Comparison of ENCODE assay signal across 9 mouse cellular contexts in genomic region chr2:93075738-93076577, GRCm38 (mm10). TPM values are rescaled to one million over a fixed set of nuclear protein-coding genes. Genes with fewer than 3 reads are reported as not detected.
DNase-seq lines count a peak whose midpoint lies in the region; ATAC-seq and TF ChIP-seq lines count a peak whose summit lies in the region.
"Had no signal": no experiment of that assay in that cellular context is flagged by ENCODE, and none has a peak within 500 bp of the region (broad histone marks: within the 10 kb centered on the region; RNA-seq: fewer than 3 reads in every experiment).

No protein-coding gene starts in this region.

- H3K4me2 ChIP-seq in hindbrain, postnatal 0 days (ENCODE audit: low read depth, low read length) = no peak overlapping the region

- WGBS in forebrain, embryonic 10.5 days = 42% methylated on average over 15 of the region's 15 CpGs
- WGBS in hindbrain, postnatal 0 days = 43% methylated on average over 15 of the region's 15 CpGs

- H3K4me1 ChIP-seq in forebrain, embryonic 10.5 days = peaks cover 9% of the 10 kb centered on the region
- peaks cover 7% of the 10 kb centered on the region; the same call in 1 of the 2 replicates for H3K4me1 ChIP-seq in hindbrain, postnatal 0 days (ENCODE audit: insufficient read depth, low read length)

- 0 out of 2 replicates have a peak overlapping the region, but pooled peaks have one; percentile 41 for H3K27ac ChIP-seq in forebrain, embryonic 10.5 days
- no peak overlapping the region for H3K27ac ChIP-seq in hindbrain, postnatal 0 days
- H3K27ac ChIP-seq: macrophage had no signal

- ATAC-seq in hindbrain, postnatal 0 days = peak; percentile 50
- 0 out of 2 replicates have a peak, but pooled peaks have one; percentile 28 for ATAC-seq in monocyte, adult 5-6 weeks (replicated peaks; ENCODE audit: insufficient number of reproducible peaks, low FRiP score, low TSS enrichment, poor library complexity, severe bottlenecking)

- H3K27me3 ChIP-seq in forebrain, embryonic 10.5 days (ENCODE audit: poor library complexity, severe bottlenecking) = no peaks in the 10 kb centered on the region
- no peaks in the 10 kb centered on the region for H3K27me3 ChIP-seq in hindbrain, postnatal 0 days (ENCODE audit: insufficient read depth, low read length)

- H3K9ac ChIP-seq in hindbrain, postnatal 0 days (replicated peaks; ENCODE audit: low read length) = no peak overlapping the region

- DNase-seq in gastrocnemius, adult 18-20 months (ENCODE audit: low spot score) = peak; percentile 36
- no peak for DNase-seq in gastrocnemius, adult 8-10 months (ENCODE audit: low spot score in 2 of 2)
- DNase-seq in c-Kit-positive CD71-negative TER-119-negative erythroid progenitor cells, embryonic 14.5 days (ENCODE audit: low read depth) = peak; percentile 58
- peak; percentile 78 for DNase-seq in forebrain, embryonic 10.5 days (ENCODE audit: extremely low spot score, low spot score)
- DNase-seq in hindbrain, postnatal 0 days (ENCODE audit: low spot score) = peak; percentile 88
- peak; percentile 85 for DNase-seq in left cerebral cortex, postnatal 4 days
- DNase-seq in spleen, postnatal 36 days (ENCODE audit: low spot score in 2 of 2) = peak; percentile 47 to 52

- H3K4me3 ChIP-seq in forebrain, embryonic 10.5 days = no peak overlapping the region
- no peak overlapping the region for H3K4me3 ChIP-seq in hindbrain, postnatal 0 days (ENCODE audit: low read length)

- no peaks in the 10 kb centered on the region for H3K36me3 ChIP-seq in forebrain, embryonic 10.5 days (replicated peaks)
- no peaks in the 10 kb centered on the region for H3K36me3 ChIP-seq in hindbrain, postnatal 0 days (ENCODE audit: insufficient read depth, low read length)

- TF ChIP-seq CTCF in hindbrain, postnatal 0 days (IDR thresholded peaks at IDR 0.05; ENCODE audit: low read depth) = peak; percentile 95

- no peaks in the 10 kb centered on the region for H3K9me3 ChIP-seq in forebrain, embryonic 10.5 days
- H3K9me3 ChIP-seq in hindbrain, postnatal 0 days (ENCODE audit: low read length) = no peaks in the 10 kb centered on the region

- intact Hi-C loops in left cerebral cortex, postnatal 4 days (cut with DNase I) = loop anchor here (10.0 kb wide), 1 partner anchor 349 kb away; no protein-coding TSS in a partner anchor

RNA-seq across cellular contexts. Expression of gene Prdm11, which starts 30.0 kb away (rescaled TPM):
- under 1 TPM; 0.39 to 0.90 TPM for total RNA-seq in gastrocnemius, adult 18-20 months (2021)
- under 1 TPM; 0.27 to 0.97 (median 0.53) TPM for total RNA-seq in gastrocnemius, adult 8-10 months (2022)
- 1.7 and 2.0 TPM in 2 replicates for polyA plus RNA-seq in forebrain, embryonic 10.5 days (2016; fragmentation: Nextera tagmentation; extraction: Ambion mirVana)
- 14.9 and 15.6 TPM in 2 replicates for total RNA-seq in hindbrain, postnatal 0 days (2014; rRNA removed)
- 3.5 and 3.7 TPM in 2 replicates for polyA plus RNA-seq in hindbrain, postnatal 0 days (2015; fragmentation: Nextera tagmentation; extraction: Ambion mirVana)
- total RNA-seq in left cerebral cortex, postnatal 4 days (2021) = 10 to 100 TPM; 29.2 to 30.8 TPM
- 1.4 to 6.8 TPM (median 4.0 TPM) in 3 replicates for total RNA-seq in monocyte, adult 5-6 weeks (2017)

Comparison
In these comparisons a context has a peak if more than half of its experiments do, and no peak if none do; other contexts are left out.
1. DNase-seq: peak in gastrocnemius, adult 18-20 months (single experiment), c-Kit-positive CD71-negative TER-119-negative erythroid progenitor cells, embryonic 14.5 days (single experiment), forebrain, embryonic 10.5 days (single experiment), hindbrain, postnatal 0 days (single experiment), left cerebral cortex, postnatal 4 days (single experiment) and spleen, postnatal 36 days (2 of 2); none in gastrocnemius, adult 8-10 months (0 of 2).